Mouse (Mus musculus): ENCODE results near the gene Ceacam11. TPM values are rescaled to one million over a fixed set of nuclear protein-coding genes. Genes with fewer than 3 reads are reported as not detected.
"Not testable (repeated sequence)": the region's sequence is repeated elsewhere in the genome, so short reads cannot be mapped to it uniquely, and the experiment has no call there.

Ceacam11 gene
- polyA plus RNA-seq (2015; fragmentation: Nextera tagmentation; extraction: Ambion mirVana): not detected in 2 replicates

DNA sequence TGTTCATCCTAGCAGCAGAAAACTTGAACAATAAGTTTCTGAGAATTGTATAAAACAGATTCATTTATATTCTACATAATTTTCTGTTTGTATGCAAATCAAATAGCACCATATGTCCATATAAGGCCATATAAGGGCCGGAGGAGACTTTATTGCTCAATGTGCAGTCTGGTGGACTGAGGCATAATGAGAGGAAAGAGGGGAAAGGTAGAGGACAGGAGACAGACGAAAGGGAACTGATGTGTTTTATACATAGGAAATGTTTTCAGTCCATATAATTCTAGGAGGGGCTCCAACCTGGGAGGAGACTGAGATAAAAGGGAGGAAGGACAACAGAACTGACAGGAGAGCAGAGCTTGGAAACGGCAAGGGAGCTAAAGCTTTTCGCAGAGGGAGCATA, at the start of gene Ceacam11:
Gene Ceacam11 (plus strand): TSS at position 301 of the 400 bp plus-strand sequence.
- H3K36me3 ChIP-seq (ENCODE audit: control insufficient read depth, insufficient read depth): no peaks in the 10 kb centered on the region
- H3K27me3 ChIP-seq (ENCODE audit: control insufficient read depth, insufficient read depth, low read length): no peaks in the 10 kb centered on the region
- H3K4me1 ChIP-seq (ENCODE audit: control insufficient read depth, insufficient read depth, low read length): no peaks in the 10 kb centered on the region
- ATAC-seq (replicated peaks; ENCODE audit: extremely low read depth, insufficient read depth, low FRiP score): no peak
- peaks cover 32% of the 10 kb centered on the region for H3K9me3 ChIP-seq (replicated peaks; ENCODE audit: control insufficient read depth, low read length)
- no peak within 1 kb of the TSS for H3K4me2 ChIP-seq (ENCODE audit: low read depth, low read length)
- H3K9ac ChIP-seq (ENCODE audit: low read length): no peak within 1 kb of the TSS
- H3K4me3 ChIP-seq (ENCODE audit: low read length): no peak within 1 kb of the TSS
- no peak within 1 kb of the TSS for H3K27ac ChIP-seq (ENCODE audit: low read length)
- WGBS: 61% methylated on average over 4 of the region's 4 CpGs

GRCm38 (mm10) chr7:18001131-18001530, 29.2 kb downstream of the Ceacam11 start:
- H3K9me3 ChIP-seq (replicated peaks; ENCODE audit: control insufficient read depth, low read length): peaks cover 16% of the 10 kb centered on the region
- not testable (repeated sequence) for H3K4me2 ChIP-seq (ENCODE audit: low read depth, low read length); H3K27me3 ChIP-seq (ENCODE audit: control insufficient read depth, insufficient read depth, low read length); H3K4me1 ChIP-seq (ENCODE audit: control insufficient read depth, insufficient read depth, low read length); H3K4me3 ChIP-seq (ENCODE audit: low read length); ATAC-seq (replicated peaks; ENCODE audit: extremely low read depth, insufficient read depth, low FRiP score); H3K36me3 ChIP-seq (ENCODE audit: control insufficient read depth, insufficient read depth); H3K27ac ChIP-seq (ENCODE audit: low read length); H3K9ac ChIP-seq (ENCODE audit: low read length)
- WGBS: 88% methylated on average over 1 of the region's 1 CpGs

DNA sequence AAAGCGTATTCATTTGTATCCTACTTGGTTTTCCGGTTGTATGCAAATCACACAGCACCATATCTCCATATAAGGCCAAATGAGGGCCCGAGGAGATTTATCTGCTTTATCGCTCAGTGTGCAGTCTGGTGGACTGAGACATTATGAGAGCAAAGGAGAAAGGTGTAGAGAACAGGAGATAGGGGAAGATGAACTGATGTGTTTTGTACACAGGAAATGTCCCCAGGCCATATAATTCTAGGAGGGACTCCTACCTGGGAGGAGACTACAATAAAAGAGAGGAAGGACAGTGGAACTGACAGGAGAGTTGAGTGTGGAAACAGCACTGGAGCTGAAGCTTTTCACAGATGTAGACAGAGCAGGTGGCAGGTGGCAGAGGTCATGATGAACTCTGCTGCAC, 37.7 kb downstream of the Ceacam11 start, which contains the start of gene Ceacam13:
Gene Ceacam13 (plus strand): TSS at position 301 of the 400 bp plus-strand sequence.
- no peak within 1 kb of the TSS for H3K9ac ChIP-seq (ENCODE audit: low read length)
- no peak within 1 kb of the TSS for H3K4me3 ChIP-seq (ENCODE audit: low read length)
- H3K4me2 ChIP-seq (ENCODE audit: low read depth, low read length): no peak within 1 kb of the TSS
- H3K36me3 ChIP-seq (ENCODE audit: control insufficient read depth, insufficient read depth): no peaks in the 10 kb centered on the region
- 66% methylated on average over 4 of the region's 4 CpGs for WGBS
- peaks cover 26% of the 10 kb centered on the region for H3K9me3 ChIP-seq (replicated peaks; ENCODE audit: control insufficient read depth, low read length)
- H3K4me1 ChIP-seq (ENCODE audit: control insufficient read depth, insufficient read depth, low read length): no peaks in the 10 kb centered on the region
- no peaks in the 10 kb centered on the region for H3K27me3 ChIP-seq (ENCODE audit: control insufficient read depth, insufficient read depth, low read length)
- no peak within 1 kb of the TSS for H3K27ac ChIP-seq (ENCODE audit: low read length)
- no peak for ATAC-seq (replicated peaks; ENCODE audit: extremely low read depth, insufficient read depth, low FRiP score)

Small RNA genes lying within 50 kb of the gene (microRNA-seq; reads per million reads assigned to microRNA genes)
- not detected for gene Gm22414

Other genes with a start within 250 kb of the Ceacam11 start
- not detected in 2 replicates for gene Ceacam14, start 159.5 kb upstream of the Ceacam11 start, polyA plus RNA-seq (2015; fragmentation: Nextera tagmentation; extraction: Ambion mirVana)
- not detected in 2 replicates for gene Gm5155, start 100.4 kb upstream of the Ceacam11 start, polyA plus RNA-seq (2015; fragmentation: Nextera tagmentation; extraction: Ambion mirVana)
- gene Ceacam13, start 37.8 kb downstream of the Ceacam11 start, polyA plus RNA-seq (2015; fragmentation: Nextera tagmentation; extraction: Ambion mirVana): not detected in 2 replicates
- not detected in 2 replicates for gene Ceacam12, start 93.8 kb downstream of the Ceacam11 start, polyA plus RNA-seq (2015; fragmentation: Nextera tagmentation; extraction: Ambion mirVana)
- gene Igfl3, start 204.4 kb downstream of the Ceacam11 start, polyA plus RNA-seq (2015; fragmentation: Nextera tagmentation; extraction: Ambion mirVana): not detected in 2 replicates

Data from heart, embryonic 16.5 days (tissue).